Mouse (Mus musculus): Measurements from ENCODE around the gene Vps8. TPM values are rescaled to one million over a fixed set of nuclear protein-coding genes. Genes with fewer than 3 reads are reported as not detected.

Gene Vps8
- polyA plus RNA-seq, 2 experiments: 11.0 to 15.2 TPM

DNA sequence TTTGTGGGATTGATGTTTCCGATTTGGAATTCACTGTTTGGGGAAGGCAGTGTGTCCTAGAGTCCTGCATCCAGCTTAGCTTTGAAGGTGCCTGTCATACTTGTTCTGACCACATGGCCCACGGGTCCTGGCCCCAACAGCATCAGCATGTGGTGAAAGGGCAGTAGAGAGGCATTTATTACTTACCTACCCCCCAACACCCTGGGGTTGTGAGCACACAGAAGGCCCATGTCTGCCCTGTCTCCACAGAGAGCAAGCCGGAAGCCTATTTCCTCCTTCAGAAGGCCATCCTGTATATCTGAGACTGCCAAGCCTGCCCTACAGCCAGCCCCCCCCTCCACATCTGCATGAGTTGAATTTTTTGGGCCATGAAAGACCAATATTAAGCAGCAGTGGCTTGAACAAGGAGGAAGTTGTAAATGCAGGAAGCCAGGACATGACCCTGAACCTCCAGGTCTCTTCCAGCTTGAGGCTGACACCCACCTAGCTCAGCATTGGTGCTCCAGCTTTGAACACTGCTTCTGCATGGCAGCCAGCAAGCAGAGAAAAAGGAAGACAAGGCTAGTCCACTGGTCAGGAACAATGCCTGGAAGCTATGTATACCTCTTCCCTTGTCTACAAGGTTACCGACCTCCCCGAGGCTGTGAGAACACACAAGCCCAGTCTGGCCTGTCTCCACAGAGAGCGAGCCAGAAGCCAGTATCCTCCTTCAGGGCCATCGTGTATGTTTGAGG lies 218.0 kb downstream of the Vps8 start:
- H3K9ac ChIP-seq (ENCODE audit: low read depth, low read length, severe bottlenecking): no peak overlapping the region
- 73% methylated on average over 7 of the region's 7 CpGs for WGBS
- no peak overlapping the region for H3K27ac ChIP-seq (replicated peaks; ENCODE audit: low read depth, low read length)
- H3K4me3 ChIP-seq (replicated peaks; ENCODE audit: low read length): no peak overlapping the region
- no peak overlapping the region for H3K4me2 ChIP-seq (replicated peaks; ENCODE audit: low read depth, low read length, severe bottlenecking)
- ATAC-seq (ENCODE audit: low FRiP score, low read depth) (no peak), DNase-seq (ENCODE audit: low spot score) (no peak)
- no peaks in the 10 kb centered on the region for H3K9me3 ChIP-seq (ENCODE audit: control insufficient read depth, low read length)
- peaks cover 8% of the 10 kb centered on the region; the same call in 1 of the 2 replicates for H3K4me1 ChIP-seq (ENCODE audit: control insufficient read depth, insufficient read depth, low read length)
- no peaks in the 10 kb centered on the region for H3K36me3 ChIP-seq (ENCODE audit: control insufficient read depth, insufficient read depth, low read length)
- no peak for TF ChIP-seq POLR2A (IDR thresholded peaks at IDR 0.05; ENCODE audit: borderline replicate concordance, extremely low read depth, insufficient read depth, insufficient read length)
- no peaks in the 10 kb centered on the region for H3K27me3 ChIP-seq (ENCODE audit: control insufficient read depth, insufficient read depth, low read length)

DNA sequence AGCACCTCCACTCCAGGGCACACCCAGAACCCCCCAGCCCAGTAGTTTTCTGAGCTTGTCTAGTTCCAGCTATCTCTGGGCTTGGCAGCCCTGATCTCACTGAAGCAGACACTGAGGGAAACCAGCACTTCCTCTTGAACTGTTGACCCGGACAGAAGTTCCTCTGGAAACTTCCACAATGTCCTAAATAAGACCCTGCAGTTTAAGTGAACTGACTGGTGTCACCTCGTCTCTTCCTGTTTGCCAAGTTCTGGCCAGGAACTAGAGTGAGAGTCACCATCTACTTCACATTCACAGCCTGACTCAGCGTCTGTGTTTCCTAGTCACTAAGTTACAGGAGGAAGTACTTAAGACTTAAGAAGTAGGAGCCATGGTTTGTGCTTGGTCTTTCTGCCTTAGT lies 219.0 kb downstream of the Vps8 start:
- Histone ChIP-seq H3K27ac (replicated peaks; ENCODE audit: low read depth, low read length) (0 out of 2 replicates have a peak overlapping the region, but pooled peaks have one; percentile 3), H3K4me2 (replicated peaks; ENCODE audit: low read depth, low read length, severe bottlenecking) (no peak overlapping the region), H3K9ac (ENCODE audit: low read depth, low read length, severe bottlenecking) (no peak overlapping the region), H3K4me3 (replicated peaks; ENCODE audit: low read length) (no peak overlapping the region), H3K9me3 (ENCODE audit: control insufficient read depth, low read length) (no peaks in the 10 kb centered on the region), H3K4me1 (ENCODE audit: control insufficient read depth, insufficient read depth, low read length) (peaks cover 8% of the 10 kb centered on the region; the same call in 1 of the 2 replicates), H3K36me3 (ENCODE audit: control insufficient read depth, insufficient read depth, low read length) (peaks cover 3% of the 10 kb centered on the region; the same call in 1 of the 2 replicates), H3K27me3 (ENCODE audit: control insufficient read depth, insufficient read depth, low read length) (no peaks in the 10 kb centered on the region)
- ATAC-seq (ENCODE audit: low FRiP score, low read depth) (no peak), DNase-seq (ENCODE audit: low spot score) (no peak)
- WGBS: 81% methylated on average over 3 of the region's 3 CpGs
- TF ChIP-seq POLR2A (IDR thresholded peaks at IDR 0.05; ENCODE audit: borderline replicate concordance, extremely low read depth, insufficient read depth, insufficient read length): no peak

DNA sequence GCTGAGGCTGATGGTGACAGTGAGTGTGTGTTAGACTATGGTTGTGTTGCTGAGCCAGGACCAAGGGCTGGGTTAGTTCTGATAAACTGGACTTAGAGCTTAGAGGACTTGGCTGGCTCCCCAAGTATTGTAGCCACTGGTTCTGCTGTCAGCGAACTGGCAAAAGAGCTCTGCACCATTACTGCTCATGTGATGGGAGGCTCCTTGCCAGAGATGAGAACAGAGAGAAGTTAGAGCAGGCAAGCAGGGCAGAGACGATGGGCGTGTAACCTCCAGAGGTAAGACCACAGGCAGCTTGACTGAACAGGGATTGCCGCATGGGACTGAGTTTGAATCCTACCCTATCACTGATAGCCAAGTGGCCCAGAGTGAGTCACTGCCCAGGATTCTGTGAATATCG lies 220.0 kb downstream of the Vps8 start:
- no peak overlapping the region for H3K4me3 ChIP-seq (replicated peaks; ENCODE audit: low read length)
- 92% methylated on average over 5 of the region's 5 CpGs for WGBS
- no peak for TF ChIP-seq POLR2A (IDR thresholded peaks at IDR 0.05; ENCODE audit: borderline replicate concordance, extremely low read depth, insufficient read depth, insufficient read length)
- no peaks in the 10 kb centered on the region for H3K9me3 ChIP-seq (ENCODE audit: control insufficient read depth, low read length)
- H3K4me1 ChIP-seq (ENCODE audit: control insufficient read depth, insufficient read depth, low read length): peaks cover 8% of the 10 kb centered on the region; the same call in 1 of the 2 replicates
- ATAC-seq (ENCODE audit: low FRiP score, low read depth): no peak
- no peaks in the 10 kb centered on the region for H3K27me3 ChIP-seq (ENCODE audit: control insufficient read depth, insufficient read depth, low read length)
- DNase-seq (ENCODE audit: low spot score): no peak
- no peak overlapping the region for H3K4me2 ChIP-seq (replicated peaks; ENCODE audit: low read depth, low read length, severe bottlenecking)
- H3K27ac ChIP-seq (replicated peaks; ENCODE audit: low read depth, low read length): no peak overlapping the region
- H3K9ac ChIP-seq (ENCODE audit: low read depth, low read length, severe bottlenecking): no peak overlapping the region
- peaks cover 7% of the 10 kb centered on the region; the same call in 1 of the 2 replicates for H3K36me3 ChIP-seq (ENCODE audit: control insufficient read depth, insufficient read depth, low read length)

DNA sequence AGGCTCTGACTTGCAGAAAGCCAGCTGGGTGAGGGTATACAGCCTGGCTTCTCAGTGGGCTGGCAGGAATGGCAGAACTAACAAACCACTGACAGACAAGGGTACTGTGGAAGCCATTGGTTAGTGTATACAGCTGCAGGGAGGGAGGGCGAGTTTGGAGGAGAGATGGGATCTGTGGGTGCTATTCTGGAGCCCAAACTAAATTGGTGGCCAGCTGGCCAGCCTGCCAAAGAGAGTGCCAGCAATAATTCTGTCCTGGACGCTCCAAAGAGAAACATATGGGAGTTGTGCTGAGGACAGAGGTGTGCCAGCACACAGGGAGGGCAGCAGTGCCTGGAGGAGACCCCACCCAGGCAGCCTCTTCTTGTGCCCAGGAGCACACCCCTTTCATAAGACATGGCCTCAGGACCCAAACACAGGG lies 220.7 kb downstream of the Vps8 start:
- no peaks in the 10 kb centered on the region for H3K27me3 ChIP-seq (ENCODE audit: control insufficient read depth, insufficient read depth, low read length)
- 71% methylated on average over 2 of the region's 2 CpGs for WGBS
- peak overlapping the region; percentile 36 for H3K9ac ChIP-seq (ENCODE audit: low read depth, low read length, severe bottlenecking)
- H3K27ac ChIP-seq (replicated peaks; ENCODE audit: low read depth, low read length): peak overlapping the region; percentile 72
- no peak for TF ChIP-seq POLR2A (IDR thresholded peaks at IDR 0.05; ENCODE audit: borderline replicate concordance, extremely low read depth, insufficient read depth, insufficient read length)
- ATAC-seq (ENCODE audit: low FRiP score, low read depth) (peak; percentile 28; the same call in 1 of the 2 replicates), DNase-seq (ENCODE audit: low spot score) (no peak)
- no peak overlapping the region for H3K4me3 ChIP-seq (replicated peaks; ENCODE audit: low read length)
- H3K36me3 ChIP-seq (ENCODE audit: control insufficient read depth, insufficient read depth, low read length): peaks cover 7% of the 10 kb centered on the region; the same call in 1 of the 2 replicates
- no peaks in the 10 kb centered on the region for H3K9me3 ChIP-seq (ENCODE audit: control insufficient read depth, low read length)
- peaks cover 8% of the 10 kb centered on the region; the same call in 1 of the 2 replicates for H3K4me1 ChIP-seq (ENCODE audit: control insufficient read depth, insufficient read depth, low read length)
- peak overlapping the region; percentile 30 for H3K4me2 ChIP-seq (replicated peaks; ENCODE audit: low read depth, low read length, severe bottlenecking)

DNA sequence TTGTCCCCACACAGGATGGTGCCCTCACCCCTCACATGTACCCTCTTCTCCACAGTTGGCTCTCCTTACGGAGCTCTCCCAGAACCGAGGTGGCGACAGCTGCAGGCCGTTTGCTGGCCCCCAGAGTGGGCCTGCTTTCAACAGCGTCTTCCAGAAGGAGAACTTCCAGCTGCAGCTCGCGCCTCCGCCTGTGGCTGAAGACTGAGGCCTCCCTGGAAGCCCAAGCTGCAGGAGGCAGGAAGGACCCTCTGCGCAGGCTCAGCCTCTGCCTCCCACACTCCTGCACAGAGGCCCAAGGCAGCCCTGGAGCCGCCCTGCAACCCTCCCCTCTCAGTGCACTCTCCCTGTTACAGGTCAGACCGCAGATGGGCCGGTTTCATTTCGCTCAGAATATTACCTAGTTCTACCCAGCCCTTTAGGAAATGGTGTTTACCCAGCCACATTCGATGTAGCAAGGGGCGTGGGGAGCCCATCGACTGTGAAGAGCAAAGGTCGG lies 221.2 kb downstream of the Vps8 start:
- H3K27me3 ChIP-seq (ENCODE audit: control insufficient read depth, insufficient read depth, low read length): no peaks in the 10 kb centered on the region
- peak overlapping the region; percentile 30 for H3K4me2 ChIP-seq (replicated peaks; ENCODE audit: low read depth, low read length, severe bottlenecking)
- 34% methylated on average over 17 of the region's 17 CpGs for WGBS
- no peak for TF ChIP-seq POLR2A (IDR thresholded peaks at IDR 0.05; ENCODE audit: borderline replicate concordance, extremely low read depth, insufficient read depth, insufficient read length)
- H3K27ac ChIP-seq (replicated peaks; ENCODE audit: low read depth, low read length): peak overlapping the region; percentile 72
- DNase-seq (ENCODE audit: low spot score) (peak; percentile 56), ATAC-seq (ENCODE audit: low FRiP score, low read depth) (peak; percentile 79)
- no peak overlapping the region for H3K4me3 ChIP-seq (replicated peaks; ENCODE audit: low read length)
- no peaks in the 10 kb centered on the region for H3K9me3 ChIP-seq (ENCODE audit: control insufficient read depth, low read length)
- peaks cover 8% of the 10 kb centered on the region; the same call in 1 of the 2 replicates for H3K36me3 ChIP-seq (ENCODE audit: control insufficient read depth, insufficient read depth, low read length)
- peak overlapping the region; percentile 36 for H3K9ac ChIP-seq (ENCODE audit: low read depth, low read length, severe bottlenecking)
- H3K4me1 ChIP-seq (ENCODE audit: control insufficient read depth, insufficient read depth, low read length): peaks cover 8% of the 10 kb centered on the region; the same call in 1 of the 2 replicates
